Mouse (Mus musculus) liver, embryonic 14.5 days (tissue): ENCODE measurements at regions not wholly inside any gene's neighbourhood (a gene's known extent, or its start where the extent isn't known, plus 50 kb on each side); places are given as distances from the start of the nearest gene placed in this dataset.

ENCODE experiments used
- CTCF ChIP-seq: IDR thresholded peaks from 2 replicates; pipeline ENCODE4 v1.5.1; 2016; ENCODE audit warnings: antibody characterized with exemption, low read depth, control low read depth
- EP300 ChIP-seq: IDR thresholded peaks from 2 replicates; pipeline ENCODE4 v1.6.1; 2016; ENCODE audit warnings: antibody characterized with exemption, low read depth

DNA sequence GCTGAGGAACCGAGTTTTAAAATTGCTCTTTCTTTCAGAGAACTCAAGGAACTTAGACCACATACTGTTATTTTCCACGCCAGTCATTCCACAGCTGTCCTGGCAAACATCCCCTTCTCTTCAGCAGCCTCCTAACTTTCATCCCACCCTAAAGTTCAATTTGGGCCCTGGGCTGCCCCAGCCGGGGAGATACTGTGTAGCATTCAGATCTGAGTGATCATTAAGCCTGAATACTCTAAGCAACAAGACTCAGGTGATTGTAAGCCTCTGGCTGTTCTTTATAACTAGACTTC is 227.8 kb downstream of the Slc30a10 start:
- TF ChIP-seq CTCF (no peak), EP300 (no peak)
